Mouse (Mus musculus) thymus, adult 2 months (tissue): ENCODE data around the gene Med20.

ENCODE experiments used
- CTCF ChIP-seq: fragments of 200-500 bp; IDR thresholded peaks from 2 replicates; pipeline ENCODE4 v1.5.1; 2012; ENCODE audit warnings: mild to moderate bottlenecking, control low read depth, low read length, moderate library complexity, borderline replicate concordance; ENCODE audit not compliant: control insufficient read depth, poor library complexity, insufficient read depth; ENCODE audit errors: extremely low read depth
- POLR2A ChIP-seq: fragments of 200-500 bp; IDR thresholded peaks from 2 replicates; pipeline ENCODE4 v1.6.1; 2012; ENCODE audit warnings: mild to moderate bottlenecking, low read length, control low read depth, moderate library complexity; ENCODE audit not compliant: control insufficient read depth, poor library complexity, insufficient read depth; ENCODE audit errors: extremely low read depth

- no peak for TF ChIP-seq POLR2A
- TF ChIP-seq CTCF: no peak
Measured at GRCm38 (mm10) chr17:47601389-47601755, 10.0 kb upstream of the Med20 start.
